Mouse (Mus musculus): ENCODE results near the gene Col19a1. TPM values are rescaled to one million over a fixed set of nuclear protein-coding genes. Genes with fewer than 3 reads are reported as not detected.

Col19a1 gene
- total and polyA plus RNA-seq, 3 experiments, result 0.08 TPM; not detected in 2

DNA sequence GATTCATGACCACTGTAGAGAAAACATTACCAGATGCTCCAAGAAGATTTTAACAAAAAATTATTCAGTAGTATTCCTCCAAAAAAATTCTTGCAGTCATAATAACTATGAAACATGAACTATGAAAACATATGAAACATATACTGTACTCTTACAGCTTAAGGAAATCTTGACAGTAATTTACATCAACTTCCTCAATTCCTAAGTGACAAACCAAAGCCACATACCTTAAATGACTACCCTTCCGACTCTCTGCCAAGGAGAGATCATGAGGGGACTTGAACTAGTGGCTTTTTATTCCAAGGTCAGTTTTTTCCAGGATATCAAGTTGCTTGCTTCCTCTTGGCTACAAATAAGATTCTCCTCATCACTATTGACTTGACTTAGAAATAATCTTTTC lies 39.7 kb downstream of the Col19a1 start:
- no peak overlapping the region for H3K9ac ChIP-seq (ENCODE audit: low read depth, low read length)
- no peaks in the 10 kb centered on the region for H3K36me3 ChIP-seq (ENCODE audit: control insufficient read depth, insufficient read depth, low read length)
- no peaks in the 10 kb centered on the region for H3K27me3 ChIP-seq (ENCODE audit: control insufficient read depth, insufficient read depth, low read length)
- no peak overlapping the region for H3K27ac ChIP-seq
- 51% methylated on average over 1 of the region's 1 CpGs for WGBS
- intact Hi-C loops (cut with DNase I), result no loop called here
- H3K79me2 ChIP-seq (replicated peaks; ENCODE audit: control insufficient read depth, insufficient read depth, low read length), result no peaks in the 10 kb centered on the region
- H3K4me1 ChIP-seq (ENCODE audit: control insufficient read depth, insufficient read depth, low read length), result no peaks in the 10 kb centered on the region
- no peak for DNase-seq
- TF ChIP-seq POLR2A (IDR thresholded peaks at IDR 0.05; ENCODE audit: insufficient read depth, low read depth, low read length) (no peak), CTCF (IDR thresholded peaks at IDR 0.05) (no peak), EP300 (IDR thresholded peaks at IDR 0.05; ENCODE audit: insufficient read depth, low read depth, low read length) (no peak)
- H3K4me3 ChIP-seq, result no peak overlapping the region

DNA sequence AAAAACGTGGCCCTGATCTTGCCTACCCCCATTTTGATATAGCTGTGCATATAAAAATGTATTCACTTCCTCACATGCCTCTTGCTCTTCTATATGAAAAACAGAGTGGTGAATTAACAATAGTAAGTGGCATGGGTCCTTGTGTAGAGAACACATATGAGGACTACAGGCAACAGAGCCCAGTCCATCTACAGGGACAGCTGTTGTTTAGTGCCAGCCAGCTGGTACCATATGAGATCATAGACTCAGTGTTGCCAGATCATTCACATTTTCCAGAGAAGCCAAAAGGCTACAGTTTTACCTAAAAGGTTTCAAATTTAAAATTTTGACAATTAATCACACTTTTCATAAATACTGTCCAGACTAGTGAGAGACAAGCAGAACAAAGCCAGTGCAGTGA lies 47.4 kb downstream of the Col19a1 start:
- H3K4me1 ChIP-seq (ENCODE audit: control insufficient read depth, insufficient read depth, low read length), result no peaks in the 10 kb centered on the region
- no peak for DNase-seq
- no peaks in the 10 kb centered on the region for H3K36me3 ChIP-seq (ENCODE audit: control insufficient read depth, insufficient read depth, low read length)
- no peak overlapping the region for H3K27ac ChIP-seq
- H3K9ac ChIP-seq (ENCODE audit: low read depth, low read length), result no peak overlapping the region
- H3K27me3 ChIP-seq (ENCODE audit: control insufficient read depth, insufficient read depth, low read length), result no peaks in the 10 kb centered on the region
- TF ChIP-seq POLR2A (IDR thresholded peaks at IDR 0.05; ENCODE audit: insufficient read depth, low read depth, low read length) (no peak), CTCF (IDR thresholded peaks at IDR 0.05) (no peak), EP300 (IDR thresholded peaks at IDR 0.05; ENCODE audit: insufficient read depth, low read depth, low read length) (no peak)
- no peaks in the 10 kb centered on the region for H3K79me2 ChIP-seq (replicated peaks; ENCODE audit: control insufficient read depth, insufficient read depth, low read length)
- intact Hi-C loops (cut with DNase I), result no loop called here
- 58% methylated on average over 1 of the region's 1 CpGs for WGBS
- no peak overlapping the region for H3K4me3 ChIP-seq

DNA sequence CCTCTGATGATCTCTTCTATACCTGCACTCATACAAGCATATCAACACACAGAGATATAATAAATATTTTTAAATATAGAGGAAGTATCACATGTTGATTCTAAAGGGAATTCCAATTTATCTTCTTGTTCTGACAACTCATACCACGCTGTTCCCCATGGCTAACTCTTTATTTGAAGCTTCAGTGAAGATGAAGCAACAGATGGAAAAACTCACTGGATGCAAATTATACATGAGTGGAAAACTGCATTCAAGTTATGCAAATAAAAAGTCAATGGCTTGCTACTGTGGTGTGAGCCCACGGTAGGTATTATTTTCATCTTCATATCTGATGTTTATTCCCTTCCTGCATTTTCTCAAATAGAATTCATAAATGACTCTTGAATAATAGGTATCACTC lies 60.1 kb downstream of the Col19a1 start:
- no peak for DNase-seq
- no peaks in the 10 kb centered on the region for H3K4me1 ChIP-seq (ENCODE audit: control insufficient read depth, insufficient read depth, low read length)
- no peak for TF ChIP-seq CTCF (IDR thresholded peaks at IDR 0.05)
- no peak for TF ChIP-seq POLR2A (IDR thresholded peaks at IDR 0.05; ENCODE audit: insufficient read depth, low read depth, low read length)
- no peak for TF ChIP-seq EP300 (IDR thresholded peaks at IDR 0.05; ENCODE audit: insufficient read depth, low read depth, low read length)
- no peaks in the 10 kb centered on the region for H3K27me3 ChIP-seq (ENCODE audit: control insufficient read depth, insufficient read depth, low read length)
- H3K9ac ChIP-seq (ENCODE audit: low read depth, low read length), result no peak overlapping the region
- H3K27ac ChIP-seq, result no peak overlapping the region
- H3K36me3 ChIP-seq (ENCODE audit: control insufficient read depth, insufficient read depth, low read length), result no peaks in the 10 kb centered on the region
- H3K4me3 ChIP-seq, result no peak overlapping the region
- 78% methylated on average over 2 of the region's 2 CpGs for WGBS
- H3K79me2 ChIP-seq (replicated peaks; ENCODE audit: control insufficient read depth, insufficient read depth, low read length), result no peaks in the 10 kb centered on the region
- intact Hi-C loops (cut with DNase I), result no loop called here

DNA sequence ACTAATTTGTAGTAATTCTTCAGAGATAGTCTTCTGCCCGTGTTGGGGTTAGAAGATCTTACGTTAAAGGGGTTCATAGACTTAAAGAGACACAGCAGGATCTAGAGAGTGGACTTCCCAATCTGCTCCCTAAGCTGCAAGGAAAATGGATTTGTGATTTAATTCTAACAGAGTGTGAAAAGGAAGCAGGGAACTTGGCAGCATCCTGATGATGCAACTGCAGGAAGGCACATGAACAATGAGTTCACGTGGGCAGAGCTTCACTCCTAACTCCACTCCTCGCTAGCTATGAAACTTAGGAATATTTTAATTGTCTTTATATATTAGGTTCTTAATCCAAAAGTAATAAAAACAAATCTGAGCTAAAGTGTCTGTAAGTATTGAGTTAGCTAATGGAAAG lies 69.8 kb downstream of the Col19a1 start:
- H3K36me3 ChIP-seq (ENCODE audit: control insufficient read depth, insufficient read depth, low read length), result no peaks in the 10 kb centered on the region
- no peak overlapping the region for H3K4me3 ChIP-seq
- DNase-seq, result no peak
- H3K27ac ChIP-seq, result no peak overlapping the region
- H3K79me2 ChIP-seq (replicated peaks; ENCODE audit: control insufficient read depth, insufficient read depth, low read length), result no peaks in the 10 kb centered on the region
- H3K27me3 ChIP-seq (ENCODE audit: control insufficient read depth, insufficient read depth, low read length), result no peaks in the 10 kb centered on the region
- intact Hi-C loops (cut with DNase I), result no loop called here
- H3K4me1 ChIP-seq (ENCODE audit: control insufficient read depth, insufficient read depth, low read length), result no peaks in the 10 kb centered on the region
- WGBS, result 51% methylated on average over 4 of the region's 4 CpGs
- no peak for TF ChIP-seq POLR2A (IDR thresholded peaks at IDR 0.05; ENCODE audit: insufficient read depth, low read depth, low read length)
- TF ChIP-seq CTCF (IDR thresholded peaks at IDR 0.05), result no peak
- TF ChIP-seq EP300 (IDR thresholded peaks at IDR 0.05; ENCODE audit: insufficient read depth, low read depth, low read length), result no peak
- no peak overlapping the region for H3K9ac ChIP-seq (ENCODE audit: low read depth, low read length)

DNA sequence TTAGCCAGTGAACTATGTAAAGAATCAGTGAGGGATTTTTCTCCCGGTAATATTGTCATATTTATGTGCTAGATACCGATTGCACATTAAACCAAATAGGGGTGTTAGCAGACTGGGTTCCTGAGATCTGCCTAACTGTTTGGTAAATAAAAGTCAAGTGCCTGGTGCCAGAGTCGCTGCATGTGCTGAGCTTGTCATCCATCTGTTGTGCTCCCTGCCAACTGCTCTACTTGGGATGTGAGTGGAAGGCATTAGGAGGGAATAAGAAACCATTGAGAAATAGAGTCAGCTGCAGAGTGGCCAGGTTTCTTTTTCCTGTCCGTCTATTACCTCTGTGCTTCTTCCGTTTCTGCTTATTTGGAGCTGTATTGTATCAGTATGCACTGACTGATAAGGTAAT lies 71.9 kb downstream of the Col19a1 start:
- intact Hi-C loops (cut with DNase I), result no loop called here
- Histone ChIP-seq H3K9ac (ENCODE audit: low read depth, low read length) (no peak overlapping the region), H3K27me3 (ENCODE audit: control insufficient read depth, insufficient read depth, low read length) (no peaks in the 10 kb centered on the region), H3K36me3 (ENCODE audit: control insufficient read depth, insufficient read depth, low read length) (no peaks in the 10 kb centered on the region), H3K4me1 (ENCODE audit: control insufficient read depth, insufficient read depth, low read length) (no peaks in the 10 kb centered on the region), H3K27ac (no peak overlapping the region), H3K79me2 (replicated peaks; ENCODE audit: control insufficient read depth, insufficient read depth, low read length) (no peaks in the 10 kb centered on the region), H3K4me3 (no peak overlapping the region)
- no peak for DNase-seq
- 64% methylated on average over 5 of the region's 5 CpGs for WGBS
- TF ChIP-seq CTCF (IDR thresholded peaks at IDR 0.05) (no peak), POLR2A (IDR thresholded peaks at IDR 0.05; ENCODE audit: insufficient read depth, low read depth, low read length) (no peak), EP300 (IDR thresholded peaks at IDR 0.05; ENCODE audit: insufficient read depth, low read depth, low read length) (no peak)

DNA sequence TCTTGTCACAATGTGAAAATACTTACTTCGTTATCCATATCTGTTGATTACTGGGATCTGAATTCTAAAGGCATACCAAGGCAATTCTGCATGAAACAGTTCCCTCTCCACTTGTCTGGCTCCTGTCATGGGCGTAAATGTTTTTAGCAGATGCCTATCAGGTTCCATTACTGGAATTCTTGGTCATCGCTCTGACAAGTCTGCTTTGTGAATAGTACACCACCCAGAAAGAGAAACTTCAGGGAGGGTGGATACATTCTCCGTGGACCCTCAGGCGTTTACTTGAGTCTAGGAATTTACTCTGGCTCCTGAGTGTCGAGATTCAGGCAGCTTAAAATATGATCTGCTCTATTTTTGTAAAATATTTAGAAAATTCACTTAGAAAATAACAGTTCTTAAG lies 75.7 kb downstream of the Col19a1 start:
- Histone ChIP-seq H3K79me2 (replicated peaks; ENCODE audit: control insufficient read depth, insufficient read depth, low read length) (no peaks in the 10 kb centered on the region), H3K36me3 (ENCODE audit: control insufficient read depth, insufficient read depth, low read length) (no peaks in the 10 kb centered on the region), H3K4me3 (no peak overlapping the region), H3K4me1 (ENCODE audit: control insufficient read depth, insufficient read depth, low read length) (no peaks in the 10 kb centered on the region), H3K27ac (no peak overlapping the region), H3K27me3 (ENCODE audit: control insufficient read depth, insufficient read depth, low read length) (no peaks in the 10 kb centered on the region), H3K9ac (ENCODE audit: low read depth, low read length) (no peak overlapping the region)
- TF ChIP-seq EP300 (IDR thresholded peaks at IDR 0.05; ENCODE audit: insufficient read depth, low read depth, low read length) (no peak), CTCF (IDR thresholded peaks at IDR 0.05) (no peak), POLR2A (IDR thresholded peaks at IDR 0.05; ENCODE audit: insufficient read depth, low read depth, low read length) (no peak)
- WGBS, result 66% methylated on average over 6 of the region's 6 CpGs
- intact Hi-C loops (cut with DNase I), result no loop called here
- DNase-seq, result no peak

Measured in heart, adult 2 months (tissue).